Mouse (Mus musculus) limb, embryonic 11.5 days (tissue): ENCODE measurements around the gene Desi1. TPM values are rescaled to one million over a fixed set of nuclear protein-coding genes. Genes with fewer than 3 reads are reported as not detected.
"Not testable (repeated sequence)": the region's sequence is repeated elsewhere in the genome, so short reads cannot be mapped to it uniquely, and the experiment has no call there.

ENCODE experiments used
- ATAC-seq: fragments of 200-750 bp; cut with Nextera tagmentation; 2 replicates; pipeline ENCODE4 v1.8.0; 2017; ENCODE audit warnings: low read depth; ENCODE audit not compliant: insufficient number of reproducible peaks, low FRiP score, low TSS enrichment
- DNase-seq: peaks from one replicate; pipeline ENCODE4 v3.0.0-alpha.2; 2015; ENCODE audit warnings: low spot score
- H3K27ac ChIP-seq: fragments of 300-500 bp; sonication (generic); replicated peaks from 2 replicates; pipeline ENCODE4 v1.5.1; 2014; ENCODE audit warnings: low read depth, mild to moderate bottlenecking, low read length
- H3K27me3 ChIP-seq: fragments of 300-500 bp; sonication (generic); 2 replicates; pipeline ENCODE4 v1.6.1; 2014; ENCODE audit warnings: mild to moderate bottlenecking, low read length, mixed read lengths; ENCODE audit not compliant: control insufficient read depth, insufficient read depth
- H3K36me3 ChIP-seq: fragments of 300-500 bp; sonication (generic); 2 replicates; pipeline ENCODE4 v1.6.1; 2014; ENCODE audit warnings: mild to moderate bottlenecking, low read length, moderate library complexity, mixed read lengths; ENCODE audit not compliant: control insufficient read depth, insufficient read depth
- H3K4me1 ChIP-seq: fragments of 300-500 bp; sonication (generic); 2 replicates; pipeline ENCODE4 v1.6.1; 2014; ENCODE audit warnings: low read length, mixed read lengths; ENCODE audit not compliant: control insufficient read depth, insufficient read depth
- H3K4me2 ChIP-seq: fragments of 300-500 bp; sonication (generic); 2 replicates; pipeline ENCODE4 v1.6.1; 2014; ENCODE audit warnings: low read depth, mild to moderate bottlenecking, moderate library complexity; ENCODE audit not compliant: severe bottlenecking
- H3K4me3 ChIP-seq: fragments of 300-500 bp; sonication (generic); 2 replicates; pipeline ENCODE4 v1.5.1; 2014; ENCODE audit warnings: low read depth, low read length
- H3K9ac ChIP-seq: fragments of 300-500 bp; sonication (generic); 2 replicates; pipeline ENCODE4 v1.6.1; 2014; ENCODE audit warnings: mild to moderate bottlenecking, low read length
- H3K9me3 ChIP-seq: fragments of 300-500 bp; sonication (generic); 2 replicates; pipeline ENCODE4 v1.6.1; 2016; ENCODE audit warnings: low read length; ENCODE audit not compliant: control insufficient read depth
- WGBS: fragments of 180-500 bp; shearing (Covaris S2); extraction: QIAGEN DNeasy Blood & Tissue Kit; methylation state at CpG from one replicate; pipeline ENCODE4 v1.1.7; 2014; 5-methylcytosine and 5-hydroxymethylcytosine counted together
- polyA plus RNA-seq: library from polyadenylated mRNA; unstranded; fragments of >200 nt; fragmentation: Nextera tagmentation; extraction: Ambion mirVana; gene quantifications from 2 replicates; pipeline ENCODE4 v1.2.1, GENCODE M21; 2014

Desi1 gene
- polyA plus RNA-seq, 1 experiment from 2014 or later, result 34.4 TPM

- H3K4me3 ChIP-seq, result no peak within 1 kb of the TSS
- H3K9ac ChIP-seq, result no peak within 1 kb of the TSS
- H3K9me3 ChIP-seq, result no peaks in the 10 kb centered on the region
- no peaks in the 10 kb centered on the region for H3K27me3 ChIP-seq
- 77% methylated on average over 3 of the region's 3 CpGs for WGBS
- no peak within 1 kb of the TSS for H3K27ac ChIP-seq
- no peak within 1 kb of the TSS for H3K4me2 ChIP-seq
- no peak for DNase-seq
- ATAC-seq, result no peak
- H3K4me1 ChIP-seq, result no peaks in the 10 kb centered on the region
- H3K36me3 ChIP-seq, result no peaks in the 10 kb centered on the region
These were observed 46.0 kb downstream of the Desi1 start, which contains the start of gene Xrcc6 for GRCm38 (mm10) chr15:81987646-81988045. Gene Xrcc6 (plus strand): TSS chr15:81987835.

GRCm38 (mm10) chr15:81985267-81986161 is 48.1 kb downstream of the Desi1 start:
- 65% methylated on average over 2 of the region's 2 CpGs for WGBS
- H3K27ac ChIP-seq, result no peak overlapping the region
- H3K9ac ChIP-seq, result no peak overlapping the region
- no peak overlapping the region for H3K4me3 ChIP-seq
- H3K4me2 ChIP-seq, result no peak overlapping the region
- ATAC-seq, result no peak
- no peak for DNase-seq
- no peaks in the 10 kb centered on the region for H3K9me3 ChIP-seq
- H3K27me3 ChIP-seq, result no peaks in the 10 kb centered on the region
- no peaks in the 10 kb centered on the region for H3K4me1 ChIP-seq
- H3K36me3 ChIP-seq, result no peaks in the 10 kb centered on the region

GRCm38 (mm10) chr15:81982173-81982572 is 51.5 kb downstream of the Desi1 start:
- no peaks in the 10 kb centered on the region for H3K27me3 ChIP-seq
- no peak overlapping the region for H3K4me3 ChIP-seq
- no peak overlapping the region for H3K9ac ChIP-seq
- ATAC-seq, result no peak
- DNase-seq, result no peak
- no peak overlapping the region for H3K4me2 ChIP-seq
- no peaks in the 10 kb centered on the region for H3K9me3 ChIP-seq
- H3K36me3 ChIP-seq, result no peaks in the 10 kb centered on the region
- no peaks in the 10 kb centered on the region for H3K4me1 ChIP-seq
- WGBS, result 49% methylated on average over 1 of the region's 1 CpGs
- no peak overlapping the region for H3K27ac ChIP-seq

- Histone ChIP-seq H3K36me3 (no peaks in the 10 kb centered on the region), H3K27ac (no peak within 1 kb of the TSS), H3K4me1 (no peaks in the 10 kb centered on the region), H3K9ac (no peak within 1 kb of the TSS), H3K9me3 (no peaks in the 10 kb centered on the region), H3K27me3 (no peaks in the 10 kb centered on the region), H3K4me3 (no peak within 1 kb of the TSS), H3K4me2 (no peak within 1 kb of the TSS)
- 92% methylated on average over 23 of the region's 23 CpGs for WGBS
- DNase-seq (no peak), ATAC-seq (no peak)
These were observed 53.3 kb downstream of the Desi1 start, which contains the start of gene 1700029P11Rik for GRCm38 (mm10) chr15:81980321-81980720. Gene 1700029P11Rik (plus strand): TSS chr15:81980540.

GRCm38 (mm10) chr15:81975156-81975555 is 58.5 kb downstream of the Desi1 start:
- not testable (repeated sequence) for ATAC-seq, H3K27me3 ChIP-seq, H3K4me2 ChIP-seq, H3K4me3 ChIP-seq, H3K27ac ChIP-seq, H3K9me3 ChIP-seq, H3K4me1 ChIP-seq, DNase-seq, H3K36me3 ChIP-seq, H3K9ac ChIP-seq
- WGBS, result 94% methylated on average over 8 of the region's 8 CpGs

- H3K9ac ChIP-seq, ATAC-seq, H3K27ac ChIP-seq, H3K4me1 ChIP-seq, H3K4me2 ChIP-seq, H3K36me3 ChIP-seq, H3K9me3 ChIP-seq, H3K4me3 ChIP-seq, H3K27me3 ChIP-seq, DNase-seq: not testable (repeated sequence)
- 90% methylated on average over 4 of the region's 4 CpGs for WGBS
These were observed 63.2 kb downstream of the Desi1 start for GRCm38 (mm10) chr15:81970498-81970897.

GRCm38 (mm10) chr15:81969635-81970034 is 64.0 kb downstream of the Desi1 start:
- H3K27ac ChIP-seq, H3K9ac ChIP-seq, H3K27me3 ChIP-seq, H3K9me3 ChIP-seq, H3K36me3 ChIP-seq, H3K4me3 ChIP-seq, H3K4me2 ChIP-seq, ATAC-seq, H3K4me1 ChIP-seq, DNase-seq: not testable (repeated sequence)
- 77% methylated on average over 6 of the region's 6 CpGs for WGBS

- Histone ChIP-seq H3K4me3 (no peak overlapping the region), H3K36me3 (no peaks in the 10 kb centered on the region), H3K27ac (no peak overlapping the region), H3K4me2 (no peak overlapping the region), H3K9ac (no peak overlapping the region), H3K27me3 (no peaks in the 10 kb centered on the region), H3K4me1 (no peaks in the 10 kb centered on the region), H3K9me3 (no peaks in the 10 kb centered on the region)
- ATAC-seq, result no peak
- DNase-seq, result peak; percentile 40
- WGBS, result 55% methylated on average over 7 of the region's 7 CpGs
These were observed 64.5 kb downstream of the Desi1 start for GRCm38 (mm10) chr15:81969173-81969572.
